Mouse (Mus musculus) thymus, adult 2 months (tissue): Measurements from ENCODE around the gene Ripk4.

Experiments used
- CTCF ChIP-seq: fragments of 200-500 bp; IDR thresholded peaks from 2 replicates; pipeline ENCODE4 v1.5.1; 2012; ENCODE audit warnings: mild to moderate bottlenecking, control low read depth, low read length, moderate library complexity, borderline replicate concordance; ENCODE audit not compliant: control insufficient read depth, poor library complexity, insufficient read depth; ENCODE audit errors: extremely low read depth
- POLR2A ChIP-seq: fragments of 200-500 bp; IDR thresholded peaks from 2 replicates; pipeline ENCODE4 v1.6.1; 2012; ENCODE audit warnings: mild to moderate bottlenecking, low read length, control low read depth, moderate library complexity; ENCODE audit not compliant: control insufficient read depth, poor library complexity, insufficient read depth; ENCODE audit errors: extremely low read depth

DNA sequence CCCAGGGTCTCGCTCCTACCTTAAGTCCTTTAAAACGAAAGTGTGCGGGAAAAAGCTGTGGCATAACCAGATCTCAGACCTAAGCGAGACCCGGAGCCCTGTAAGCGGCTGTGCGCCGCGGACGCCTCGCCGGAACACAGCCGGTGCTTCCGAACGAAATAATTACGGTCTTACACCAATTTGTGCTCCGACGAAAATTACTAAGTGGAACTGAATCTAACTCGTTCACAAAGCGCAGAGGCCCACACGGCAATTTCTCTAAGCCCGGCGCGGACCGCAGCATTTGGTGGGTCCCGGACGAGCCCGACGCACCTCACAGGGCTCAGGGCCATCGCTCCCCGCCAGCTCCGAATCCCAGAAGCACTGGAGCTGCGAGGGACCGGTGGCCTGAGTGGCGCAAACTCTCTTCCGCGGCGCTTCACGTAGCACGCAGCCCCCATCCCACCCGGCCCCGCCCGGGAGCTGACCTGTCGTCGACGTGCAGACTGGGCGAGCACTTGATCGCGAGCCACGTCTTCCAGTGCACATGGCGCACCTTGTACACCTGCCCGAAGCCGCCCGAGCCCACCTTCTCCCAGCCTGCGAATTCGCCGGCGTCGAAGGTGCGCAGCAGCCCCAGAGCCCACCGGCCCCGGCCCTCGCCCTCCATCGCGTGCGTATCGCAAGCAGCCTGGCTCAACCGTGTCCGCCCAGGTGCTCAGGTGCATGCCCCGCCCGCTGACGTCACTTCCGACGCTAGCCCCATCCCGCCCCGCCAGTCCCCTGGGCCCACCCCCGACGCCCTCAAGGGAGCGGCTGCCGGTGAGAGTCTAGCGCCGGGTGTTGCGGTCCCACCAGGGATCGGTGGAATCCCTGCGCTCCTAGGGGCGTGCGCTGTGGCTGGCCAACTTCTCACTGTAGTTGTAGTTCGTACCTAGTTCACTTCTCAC is at the start of gene Ripk4:
- TF ChIP-seq POLR2A (no peak), CTCF (no peak)
